Mouse (Mus musculus) bone marrow macrophage, adult 2 months (primary cell): ENCODE data around the gene Ldha. TPM values are rescaled to one million over a fixed set of nuclear protein-coding genes. Genes with fewer than 3 reads are reported as not detected.
A peak's percentile ranks its signal among the peaks of the same experiment; 100 is the strongest.
"Not testable (repeated sequence)": the region's sequence is repeated elsewhere in the genome, so short reads cannot be mapped to it uniquely, and the experiment has no call there.

ENCODE experiments used
- H3K27ac ChIP-seq: 2 replicates; pipeline ENCODE4 v1.5.1; 2012; ENCODE audit warnings: low read depth, low read length; ENCODE audit not compliant: insufficient read depth
- H3K4me1 ChIP-seq: 2 replicates; pipeline ENCODE4 v1.6.1; 2012; ENCODE audit warnings: low read length; ENCODE audit not compliant: control insufficient read depth, insufficient read depth
- H3K4me3 ChIP-seq: 2 replicates; pipeline ENCODE4 v1.5.1; 2012; ENCODE audit warnings: mild to moderate bottlenecking, low read length, moderate library complexity; ENCODE audit not compliant: insufficient read depth
- CTCF ChIP-seq: IDR thresholded peaks from 2 replicates; pipeline ENCODE4 v1.5.1; 2012; ENCODE audit warnings: low read depth, mild to moderate bottlenecking, low read length, moderate library complexity
- POLR2A ChIP-seq: IDR thresholded peaks from 2 replicates; pipeline ENCODE4 v1.6.1; 2012; ENCODE audit warnings: mild to moderate bottlenecking, low read depth, low read length, borderline replicate concordance
- polyA plus RNA-seq: library from polyadenylated mRNA; stranded (reverse); fragments of >200 nt; gene quantifications from 2 replicates; pipeline ENCODE4 v1.2.4, GENCODE M21; 2012; ENCODE audit not compliant: missing spikeins, insufficient read depth, insufficient read length

Gene Ldha
- polyA plus RNA-seq, 1 experiment = 355 TPM

DNA sequence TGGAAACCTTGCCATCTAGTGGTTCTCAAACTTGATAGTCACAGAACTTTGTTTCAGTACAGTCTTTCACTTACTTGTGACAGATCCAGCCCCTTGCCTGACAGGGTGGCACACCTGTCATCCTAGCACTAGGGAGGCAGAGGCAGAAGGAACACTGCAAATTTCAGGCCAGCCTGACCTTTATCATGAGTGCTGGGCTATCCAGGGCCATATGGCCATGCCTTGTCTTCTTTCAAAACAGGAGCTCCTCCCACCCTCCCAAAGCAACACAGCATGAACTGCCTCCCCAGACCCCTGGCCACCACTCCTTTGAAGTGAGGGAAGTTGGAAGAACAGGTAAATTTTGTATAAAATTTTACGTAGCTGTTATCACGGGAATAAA, 13.5 kb upstream of the Ldha start:
- H3K4me1 ChIP-seq = peaks cover 27% of the 10 kb centered on the region
- no peak for TF ChIP-seq CTCF
- TF ChIP-seq POLR2A = no peak
- no peak overlapping the region for H3K4me3 ChIP-seq
- H3K27ac ChIP-seq = no peak overlapping the region

DNA sequence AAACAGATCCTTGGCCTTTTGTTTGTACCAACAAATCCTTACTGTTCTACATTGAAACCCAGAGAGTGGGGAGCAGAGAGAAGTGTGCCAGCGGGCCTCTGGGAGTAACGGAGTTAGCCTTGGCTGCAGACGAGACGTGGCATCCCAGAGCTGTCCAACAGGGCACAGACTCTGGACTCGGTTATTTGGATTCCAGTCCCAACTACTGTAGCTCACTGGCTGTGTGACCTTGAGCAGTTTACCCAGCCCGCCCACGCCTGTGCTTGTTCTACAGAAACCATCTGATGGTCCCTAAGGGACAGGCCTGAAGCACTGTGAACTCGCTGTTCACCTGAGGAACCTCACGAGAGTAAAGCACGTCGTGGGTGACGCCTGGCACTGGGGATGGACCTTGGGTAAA, 11.4 kb upstream of the Ldha start:
- H3K4me3 ChIP-seq = no peak overlapping the region
- H3K27ac ChIP-seq = no peak overlapping the region
- no peak for TF ChIP-seq CTCF
- no peak for TF ChIP-seq POLR2A
- peaks cover 42% of the 10 kb centered on the region for H3K4me1 ChIP-seq

DNA sequence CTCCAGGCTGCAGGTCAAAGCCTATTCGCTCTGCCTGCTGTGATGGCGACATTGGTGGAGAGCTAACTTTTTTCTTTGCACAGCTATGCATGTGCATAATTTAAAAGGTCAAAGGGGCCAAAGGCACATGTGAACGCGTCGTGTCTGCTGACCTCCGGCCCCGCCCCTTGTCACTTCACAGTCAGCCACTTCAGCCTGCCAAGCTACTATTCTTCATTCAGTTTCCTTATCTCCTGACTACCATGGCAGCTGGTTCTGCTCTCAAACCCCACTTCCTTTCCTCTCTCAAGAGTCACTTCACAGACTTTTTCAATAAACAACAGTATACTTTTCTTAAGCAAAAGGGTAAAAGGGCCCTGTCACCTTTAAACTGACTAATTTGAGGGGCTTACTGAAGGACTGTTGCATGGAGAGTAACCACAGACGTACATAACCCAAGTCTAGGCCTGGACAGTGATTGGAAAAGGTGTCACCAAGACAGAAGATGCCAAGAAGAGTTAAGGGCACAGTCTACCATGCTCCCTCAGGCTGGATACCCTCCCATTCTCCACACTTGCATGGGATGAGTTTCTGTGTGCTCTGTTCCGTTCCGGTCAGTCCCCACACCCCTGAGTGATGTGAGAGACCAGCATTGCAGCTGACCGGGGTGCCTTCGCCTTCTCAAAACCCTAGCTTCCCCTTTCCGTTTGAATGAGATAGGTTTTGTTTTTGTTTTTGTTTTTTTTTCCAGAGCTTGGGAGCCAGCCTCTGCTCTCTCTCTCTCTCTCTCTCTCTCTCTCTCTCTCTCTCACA, 10.3 kb upstream of the Ldha start:
- Histone ChIP-seq H3K4me1 (peaks cover 42% of the 10 kb centered on the region), H3K4me3 (no peak overlapping the region), H3K27ac (peak overlapping the region; percentile 66)
- TF ChIP-seq CTCF = no peak
- TF ChIP-seq POLR2A = no peak

DNA sequence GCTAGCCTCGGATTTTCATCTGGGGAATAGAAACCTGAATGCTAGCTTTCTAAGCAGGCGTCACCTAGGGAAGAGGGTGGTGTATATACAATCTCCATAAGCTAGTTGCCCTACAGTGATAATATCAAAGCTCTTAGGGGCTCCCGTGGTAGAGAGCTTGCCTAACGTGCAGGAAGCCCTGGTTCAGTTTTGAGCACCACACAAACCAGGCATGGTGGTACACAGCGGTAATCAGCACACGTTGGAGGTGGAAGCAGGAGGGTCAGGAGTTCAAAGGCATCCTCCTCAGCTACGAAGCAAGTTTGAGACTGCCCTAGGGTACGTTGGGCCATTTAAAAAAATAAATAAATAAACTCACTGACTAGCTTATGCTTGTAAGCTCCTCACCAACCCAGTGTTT, 9.6 kb upstream of the Ldha start:
- no peak overlapping the region for H3K4me3 ChIP-seq
- peaks cover 42% of the 10 kb centered on the region for H3K4me1 ChIP-seq
- TF ChIP-seq CTCF (no peak), POLR2A (no peak)
- H3K27ac ChIP-seq = peak overlapping the region; percentile 66

DNA sequence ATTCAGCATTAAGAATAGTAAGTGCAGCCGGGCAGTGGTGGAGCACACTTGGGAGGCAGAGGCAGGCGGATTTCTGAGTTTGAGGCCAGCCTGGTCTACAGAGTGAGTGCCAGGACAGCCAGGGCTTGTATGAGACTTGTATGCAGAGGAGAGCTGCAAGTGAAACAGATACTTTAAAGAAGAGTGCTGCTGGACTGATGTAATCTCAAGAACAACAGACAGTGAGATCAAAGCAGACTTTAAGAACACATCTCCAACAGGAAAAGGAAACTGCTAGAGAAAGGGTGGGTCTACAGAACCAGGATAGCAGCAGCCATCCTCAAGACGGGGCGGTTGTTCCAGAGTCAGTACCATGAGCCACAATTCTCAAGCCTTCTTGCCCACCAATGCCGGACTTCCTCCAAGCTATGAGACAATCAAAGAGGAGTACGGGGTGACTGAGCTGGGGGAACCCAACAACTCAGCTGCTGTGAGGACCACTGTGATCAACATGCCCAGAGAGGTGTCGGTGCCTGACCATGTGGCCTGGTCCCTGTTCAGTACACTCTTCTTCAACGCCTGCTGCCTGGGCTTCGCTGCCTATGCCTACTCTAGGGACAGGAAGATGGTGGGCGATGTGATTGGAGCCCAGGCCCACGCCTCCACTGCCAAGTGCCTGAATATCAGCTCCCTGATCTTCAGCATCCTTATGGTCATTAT, 9.0 kb upstream of the Ldha start:
- H3K27ac ChIP-seq, H3K4me3 ChIP-seq: not testable (repeated sequence)
- peaks cover 45% of the 10 kb centered on the region for H3K4me1 ChIP-seq

DNA sequence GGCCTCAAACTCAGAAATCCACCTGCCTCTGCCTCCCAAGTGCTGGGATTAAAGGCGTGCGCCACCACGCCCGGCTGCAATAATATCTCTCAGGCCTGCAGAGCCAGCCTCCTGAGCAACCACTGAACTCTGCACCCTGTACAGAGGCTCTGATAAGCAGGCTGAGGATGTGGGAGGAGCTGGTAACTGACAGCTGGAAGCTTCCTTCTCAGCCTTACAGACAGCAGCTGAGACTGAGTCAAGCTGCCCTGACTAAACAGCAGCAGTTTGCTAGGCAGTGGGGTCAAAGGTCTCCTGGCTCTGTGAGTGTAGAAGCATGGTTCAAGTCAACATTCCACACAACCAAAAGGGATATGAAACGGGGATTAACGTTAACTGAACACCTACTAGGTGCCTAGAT, 8.0 kb upstream of the Ldha start:
- Histone ChIP-seq H3K4me3 (no peak overlapping the region), H3K4me1 (peaks cover 51% of the 10 kb centered on the region), H3K27ac (peak overlapping the region; percentile 63)
- TF ChIP-seq CTCF (no peak), POLR2A (no peak)

DNA sequence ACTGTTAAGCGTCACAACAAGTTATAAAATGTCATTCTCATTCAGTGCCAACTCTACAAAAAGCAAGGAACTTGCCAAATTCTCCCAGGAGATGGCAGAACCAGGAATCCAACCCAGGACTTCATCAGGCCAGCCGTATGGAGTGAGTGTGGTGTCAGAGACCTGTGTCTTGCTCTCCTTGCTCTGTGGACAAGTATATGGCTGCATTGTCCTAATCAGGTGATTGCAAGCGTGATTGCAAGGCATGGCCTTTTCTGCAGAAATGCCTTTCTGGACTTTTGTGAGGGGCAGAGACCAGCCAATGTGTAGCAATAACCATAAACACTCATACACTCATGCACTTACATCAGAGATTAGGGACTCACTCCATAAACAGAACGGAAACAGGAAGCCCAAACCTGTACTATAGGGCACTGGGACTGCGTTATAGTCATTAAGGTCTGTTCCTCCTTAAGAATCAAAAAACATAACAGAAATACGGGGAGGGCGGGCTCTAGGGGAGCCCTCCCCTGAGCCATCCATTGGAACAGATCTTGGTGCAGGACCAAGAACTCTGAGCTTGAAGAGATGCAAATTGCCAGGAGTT, 7.5 kb upstream of the Ldha start:
- no peak for TF ChIP-seq CTCF
- no peak for TF ChIP-seq POLR2A
- Histone ChIP-seq H3K4me1 (peaks cover 55% of the 10 kb centered on the region), H3K4me3 (no peak overlapping the region), H3K27ac (peak overlapping the region; percentile 63)

DNA sequence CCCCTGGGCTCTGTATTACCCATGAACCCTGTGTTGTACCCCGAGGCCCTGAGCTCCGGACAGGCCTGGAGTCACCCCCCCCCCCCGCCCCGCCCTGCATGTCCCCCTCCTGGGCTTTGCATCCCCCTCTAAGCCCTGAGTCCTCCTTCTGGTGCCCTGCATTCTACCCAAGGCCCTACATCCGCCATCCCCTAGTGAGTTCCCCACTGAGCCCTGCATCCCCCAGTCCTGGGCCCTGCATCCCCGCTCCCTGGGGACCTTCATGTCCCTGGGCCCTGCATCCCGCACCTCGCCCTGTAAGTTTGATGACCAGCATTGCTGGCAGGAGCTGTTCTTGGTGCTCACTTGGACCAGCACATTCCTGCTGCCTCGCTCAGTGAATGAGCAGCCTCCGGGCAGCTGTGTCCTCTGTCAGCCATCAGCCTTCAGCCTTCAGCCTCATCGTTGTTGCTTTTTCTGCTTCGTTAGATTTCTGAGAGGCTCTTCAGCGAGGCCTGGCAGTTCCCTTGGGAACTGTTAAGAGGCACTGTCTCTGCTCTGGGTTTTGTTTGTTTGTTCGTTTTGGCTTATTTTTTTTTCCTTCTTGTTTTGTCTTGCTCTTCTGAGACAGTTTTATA, 6.2 kb upstream of the Ldha start:
- H3K27ac ChIP-seq = no peak overlapping the region
- no peak overlapping the region for H3K4me3 ChIP-seq
- no peak for TF ChIP-seq POLR2A
- no peak for TF ChIP-seq CTCF
- H3K4me1 ChIP-seq = peaks cover 66% of the 10 kb centered on the region

DNA sequence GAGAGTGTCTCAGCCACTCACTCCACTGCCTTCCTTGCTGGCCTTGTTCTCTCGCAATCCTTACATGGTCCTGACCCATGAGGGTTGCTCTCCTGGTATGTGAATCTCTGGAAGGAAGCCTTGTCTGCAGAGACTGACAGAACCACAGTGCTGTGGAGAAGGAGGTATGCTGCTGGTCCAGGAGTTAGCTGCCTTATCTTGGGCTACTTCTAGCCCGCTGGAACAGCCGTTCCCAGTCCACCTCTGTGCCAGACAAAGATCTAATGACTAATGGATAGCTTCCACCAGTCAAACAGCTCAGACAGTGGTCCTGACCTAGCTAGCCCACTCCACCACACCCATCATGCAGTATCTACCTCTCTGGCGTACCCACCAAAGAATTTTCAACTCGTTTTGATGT, 4.9 kb upstream of the Ldha start:
- Histone ChIP-seq H3K4me1 (peaks cover 62% of the 10 kb centered on the region), H3K4me3 (no peak overlapping the region)
- no peak for TF ChIP-seq CTCF

DNA sequence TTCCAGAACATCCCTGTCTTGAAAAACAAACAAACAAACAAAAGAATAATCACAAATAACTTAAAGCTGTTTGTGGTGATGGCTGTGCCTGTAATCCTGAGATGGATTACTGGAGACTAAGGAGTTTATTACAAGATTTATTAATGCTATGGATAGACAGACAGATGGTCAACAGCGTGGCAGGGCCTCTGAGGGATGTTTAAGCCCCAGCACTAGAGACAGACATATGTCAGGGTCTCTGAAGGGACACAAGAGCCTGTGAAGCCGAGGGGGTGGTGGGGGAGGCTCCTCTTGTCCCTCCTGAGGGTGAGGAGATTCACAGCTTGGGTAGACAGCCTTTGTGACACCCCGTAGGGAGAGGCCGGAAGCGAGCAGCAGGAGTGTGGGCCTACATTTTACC, 4.2 kb upstream of the Ldha start:
- TF ChIP-seq CTCF (no peak), POLR2A (no peak)
- Histone ChIP-seq H3K4me1 (peaks cover 56% of the 10 kb centered on the region), H3K27ac (no peak overlapping the region), H3K4me3 (no peak overlapping the region)

More for the DNA sequence above, 4.9 kb upstream of the Ldha start:
- no peak overlapping the region for H3K27ac ChIP-seq
